In genomic region chr19:57174541-57174940, GRCm38 (mm10) we compare ENCODE assay signal across 29 mouse cellular contexts.
DNase-seq lines count a peak whose midpoint lies in the region; ATAC-seq and TF ChIP-seq lines count a peak whose summit lies in the region.
"Had no signal": no experiment of that assay in that cellular context is flagged by ENCODE, and none has a peak within 500 bp of the region (broad histone marks: within the 10 kb centered on the region; RNA-seq: fewer than 3 reads in every experiment).

No protein-coding gene starts in this region.

- no peak overlapping the region for H3K9ac ChIP-seq in kidney, embryonic 15.5 days
- no peak overlapping the region for H3K9ac ChIP-seq in liver, embryonic 16.5 days (ENCODE audit: low read depth, low read length)
- H3K9ac ChIP-seq in liver, embryonic 12.5 days, result no peak overlapping the region
- no peak overlapping the region for H3K9ac ChIP-seq in lung, embryonic 16.5 days (ENCODE audit: low read length)
- H3K9ac ChIP-seq: embryonic facial prominence, embryonic 15.5 days; forebrain, embryonic 12.5 days; forebrain, postnatal 0 days; hindbrain, embryonic 15.5 days; limb, embryonic 12.5 days; liver, embryonic 15.5 days; neural tube, embryonic 12.5 days had no signal

- peaks cover 14% of the 10 kb centered on the region for H3K4me1 ChIP-seq in kidney, embryonic 15.5 days
- no peaks in the 10 kb centered on the region; the same call in 1 of the 2 replicates for H3K4me1 ChIP-seq in liver, embryonic 16.5 days (ENCODE audit: control insufficient read depth, low read depth, low read length)
- H3K4me1 ChIP-seq in liver, embryonic 12.5 days, result no peaks in the 10 kb centered on the region
- peaks cover 11% of the 10 kb centered on the region; the same call in 1 of the 2 replicates for H3K4me1 ChIP-seq in lung, embryonic 16.5 days (replicated peaks; ENCODE audit: control insufficient read depth, insufficient read depth, low read length)
- H3K4me1 ChIP-seq in lung, adult 2 months (ENCODE audit: control insufficient read depth, insufficient read depth, low read length), result peaks cover 12% of the 10 kb centered on the region
- H3K4me1 ChIP-seq: forebrain, embryonic 12.5 days; hindbrain, embryonic 15.5 days; neural tube, embryonic 12.5 days had no signal

- no peak overlapping the region for H3K4me2 ChIP-seq in kidney, embryonic 15.5 days
- no peak overlapping the region for H3K4me2 ChIP-seq in liver, embryonic 16.5 days (ENCODE audit: low read depth, low read length)
- no peak overlapping the region for H3K4me2 ChIP-seq in liver, embryonic 12.5 days
- H3K4me2 ChIP-seq in lung, embryonic 16.5 days (ENCODE audit: low read depth, low read length), result no peak overlapping the region
- H3K4me2 ChIP-seq: embryonic facial prominence, embryonic 15.5 days; forebrain, embryonic 12.5 days; hindbrain, embryonic 15.5 days; limb, embryonic 12.5 days; liver, embryonic 15.5 days; midbrain, embryonic 11.5 days; neural tube, embryonic 12.5 days had no signal

- H3K9me3 ChIP-seq in kidney, embryonic 15.5 days (replicated peaks), result no peaks in the 10 kb centered on the region
- H3K9me3 ChIP-seq in liver, embryonic 16.5 days (replicated peaks; ENCODE audit: control insufficient read depth, low read length), result no peaks in the 10 kb centered on the region
- no peaks in the 10 kb centered on the region for H3K9me3 ChIP-seq in liver, embryonic 12.5 days (replicated peaks)
- H3K9me3 ChIP-seq in lung, embryonic 16.5 days (ENCODE audit: control insufficient read depth, low read length), result no peaks in the 10 kb centered on the region
- H3K9me3 ChIP-seq: embryonic facial prominence, embryonic 10.5 days; embryonic facial prominence, embryonic 15.5 days; forebrain, embryonic 12.5 days; hindbrain, embryonic 10.5 days; hindbrain, embryonic 15.5 days; limb, embryonic 12.5 days; liver, embryonic 15.5 days; neural tube, embryonic 12.5 days had no signal

- no peak for TF ChIP-seq CTCF in lung, adult 2 months (IDR thresholded peaks at IDR 0.05; ENCODE audit: insufficient read depth, low read length)

- DNase-seq in kidney, adult 18-20 months, result no peak
- no peak for DNase-seq in lung, adult 2 months
- DNase-seq in layer of hippocampus, adult 18-20 months (ENCODE audit: low spot score in 2 of 2), result no peak
- DNase-seq: adrenal gland, postnatal 36 days; B cell, adult 2 months; cerebellum, adult 2 months; cerebellum, postnatal 14 days; forebrain, postnatal 0 days; heart, postnatal 14 days; kidney, adult 11 months; right cerebral cortex, adult 18-20 months; spleen, adult 18-20 months; thymus, adult 2 months; thymus, postnatal 36 days had no signal

- H3K4me3 ChIP-seq in kidney, embryonic 15.5 days (replicated peaks), result no peak overlapping the region
- no peak overlapping the region for H3K4me3 ChIP-seq in liver, embryonic 16.5 days (ENCODE audit: low read depth, low read length)
- no peak overlapping the region for H3K4me3 ChIP-seq in liver, embryonic 12.5 days
- no peak overlapping the region for H3K4me3 ChIP-seq in lung, embryonic 16.5 days (ENCODE audit: low read length)
- no peak overlapping the region for H3K4me3 ChIP-seq in lung, adult 2 months (replicated peaks; ENCODE audit: extremely low read depth, low read depth, low read length)
- H3K4me3 ChIP-seq: embryonic facial prominence, embryonic 10.5 days; embryonic facial prominence, embryonic 15.5 days; forebrain, embryonic 12.5 days; hindbrain, embryonic 10.5 days; hindbrain, embryonic 15.5 days; limb, embryonic 12.5 days; liver, embryonic 15.5 days; myocyte; neural tube, embryonic 12.5 days had no signal

- 65% methylated on average over 5 of the region's 5 CpGs for WGBS in kidney, embryonic 15.5 days
- 56% methylated on average over 5 of the region's 5 CpGs for WGBS in liver, embryonic 16.5 days (ENCODE audit: insufficient replicate concordance)
- 65% methylated on average over 5 of the region's 5 CpGs for WGBS in liver, embryonic 12.5 days (ENCODE audit: insufficient replicate concordance)
- 72% methylated on average over 5 of the region's 5 CpGs for WGBS in lung, embryonic 16.5 days
- 64% methylated on average over 5 of the region's 5 CpGs for WGBS in lung, adult 2 months

- no peaks in the 10 kb centered on the region for H3K27me3 ChIP-seq in kidney, embryonic 15.5 days
- no peaks in the 10 kb centered on the region for H3K27me3 ChIP-seq in liver, embryonic 16.5 days (ENCODE audit: control insufficient read depth, insufficient read depth, low read depth, low read length)
- no peaks in the 10 kb centered on the region for H3K27me3 ChIP-seq in liver, embryonic 12.5 days (replicated peaks)
- no peaks in the 10 kb centered on the region for H3K27me3 ChIP-seq in lung, embryonic 16.5 days (ENCODE audit: control insufficient read depth, insufficient read depth, low read depth, low read length)
- H3K27me3 ChIP-seq: embryonic facial prominence, embryonic 15.5 days; forebrain, embryonic 12.5 days; hindbrain, embryonic 15.5 days; liver, embryonic 15.5 days; neural tube, embryonic 12.5 days had no signal

- TF ChIP-seq POLR2A in lung, adult 2 months (IDR thresholded peaks at IDR 0.05; ENCODE audit: borderline replicate concordance, extremely low read depth, low read depth, low read length), result no peak

- no peaks in the 10 kb centered on the region for H3K36me3 ChIP-seq in kidney, embryonic 15.5 days
- H3K36me3 ChIP-seq in liver, embryonic 16.5 days (ENCODE audit: control insufficient read depth, insufficient read depth), result no peaks in the 10 kb centered on the region
- no peaks in the 10 kb centered on the region for H3K36me3 ChIP-seq in liver, embryonic 12.5 days
- H3K36me3 ChIP-seq in lung, embryonic 16.5 days (ENCODE audit: control insufficient read depth, insufficient read depth, low read length), result no peaks in the 10 kb centered on the region; the same call in 1 of the 2 replicates
- H3K36me3 ChIP-seq: embryonic facial prominence, embryonic 10.5 days; embryonic facial prominence, embryonic 15.5 days; forebrain, embryonic 12.5 days; hindbrain, embryonic 10.5 days; hindbrain, embryonic 15.5 days; limb, embryonic 12.5 days; liver, embryonic 15.5 days; neural tube, embryonic 12.5 days had no signal

- H3K27ac ChIP-seq in kidney, embryonic 15.5 days, result peak overlapping the region; percentile 7; the same call in 1 of the 2 replicates
- H3K27ac ChIP-seq in liver, embryonic 16.5 days (ENCODE audit: low read length), result peak overlapping the region; percentile 29; the same call in 1 of the 2 replicates
- no peak overlapping the region for H3K27ac ChIP-seq in liver, embryonic 12.5 days
- H3K27ac ChIP-seq in lung, embryonic 16.5 days (ENCODE audit: low read length), result peak overlapping the region; percentile 33
- H3K27ac ChIP-seq: embryonic facial prominence, embryonic 10.5 days; embryonic facial prominence, embryonic 15.5 days; forebrain, embryonic 12.5 days; hindbrain, embryonic 10.5 days; hindbrain, embryonic 15.5 days; limb, embryonic 12.5 days; liver, embryonic 15.5 days; neural tube, embryonic 12.5 days had no signal

- ATAC-seq in kidney, embryonic 15.5 days (replicated peaks; ENCODE audit: low FRiP score), result no peak
- peak; percentile 48; the same call in 1 of the 2 replicates for ATAC-seq in liver, embryonic 16.5 days (ENCODE audit: low read depth)
- no peak for ATAC-seq in liver, embryonic 12.5 days
- ATAC-seq in lung, embryonic 16.5 days (ENCODE audit: low read depth), result no peak
- ATAC-seq: forebrain, postnatal 0 days; inflammation-experienced regulatory T-cells, adult 6 months had no signal
